Mouse (Mus musculus): Measurements from ENCODE around the gene Dpy19l3.

- TF ChIP-seq POLR2A (IDR thresholded peaks at IDR 0.05; ENCODE audit: low read depth, low read length) (peak; percentile 56; the same call in 1 of the 2 replicates), CTCF (IDR thresholded peaks at IDR 0.05; ENCODE audit: extremely low read depth, insufficient read depth, insufficient read length, insufficient replicate concordance) (no peak)
These were observed at the start of gene Dpy19l3 for GRCm38 (mm10) chr7:35754033-35754885.

Data from spleen, adult 2 months (tissue).